Mouse (Mus musculus) brain, adult 2 months (tissue): Measurements from ENCODE around the gene Caln1.

ENCODE experiments used
- DNase-seq: peaks from one replicate; pipeline ENCODE4 v3.0.0; 2011; ENCODE audit warnings: low read depth, low spot score

Gene Caln1

GRCm38 (mm10) chr5:130797713-130798112 is 428.5 kb downstream of the Caln1 start:
- peak; percentile 91 for DNase-seq

DNA sequence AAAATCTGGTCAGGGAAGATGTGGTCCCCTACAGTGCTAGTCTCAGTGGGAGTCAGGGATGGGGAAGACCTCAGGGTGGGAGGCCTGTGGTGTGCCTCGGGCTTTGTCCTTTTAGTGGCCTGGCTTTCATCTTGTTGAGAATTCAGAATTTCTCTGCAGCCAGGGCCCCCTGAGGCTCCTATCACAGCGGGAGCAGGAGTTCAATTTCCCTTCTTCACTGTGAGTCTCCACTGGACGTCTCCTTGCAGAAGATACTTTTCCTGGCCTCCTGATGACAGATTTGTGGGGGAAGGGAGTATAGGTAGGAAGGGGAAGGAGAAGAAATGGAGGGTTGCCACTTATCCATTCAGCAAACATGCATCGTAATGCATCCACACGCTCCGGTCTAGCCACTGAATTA is 441.1 kb downstream of the Caln1 start:
- DNase-seq: peak; percentile 61

DNA sequence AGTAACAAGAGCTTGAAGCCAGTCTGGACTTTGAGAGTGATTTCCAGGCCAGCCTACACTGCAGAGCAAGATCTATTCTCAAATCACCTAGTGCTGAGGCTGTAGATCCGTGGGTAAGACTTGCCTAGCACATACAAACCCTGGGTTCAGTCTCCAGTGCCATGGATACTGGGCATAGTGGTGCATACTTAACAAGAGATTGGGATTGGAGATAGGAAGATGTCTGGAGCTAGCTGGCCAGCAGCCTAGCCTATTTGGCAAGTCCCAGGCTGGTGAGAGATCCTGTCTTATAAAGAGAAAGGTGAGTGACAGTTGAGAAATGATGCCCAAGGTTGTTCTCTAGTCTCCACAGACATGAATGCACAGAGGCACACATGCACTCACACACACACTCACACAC is 441.6 kb downstream of the Caln1 start:
- peak; percentile 80 for DNase-seq

DNA sequence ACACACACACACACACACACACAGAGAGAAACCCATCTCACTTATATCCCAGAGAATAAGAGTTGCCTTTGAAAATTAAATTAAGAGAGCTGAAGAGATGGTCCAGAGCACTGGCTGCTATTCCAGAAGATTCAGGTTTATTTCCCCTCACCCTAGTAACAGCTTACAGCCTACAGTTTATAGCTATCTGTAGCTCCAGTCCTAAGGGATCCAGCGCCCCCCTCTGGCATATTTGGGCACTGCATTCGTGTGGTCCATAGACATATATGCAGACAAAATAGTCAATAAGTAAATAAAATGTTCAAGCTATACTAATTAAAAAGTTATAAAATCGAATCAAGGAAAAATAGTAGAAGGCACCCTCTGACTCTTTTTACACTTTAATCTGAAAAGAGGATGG is 442.0 kb downstream of the Caln1 start:
- peak; percentile 78 for DNase-seq

DNA sequence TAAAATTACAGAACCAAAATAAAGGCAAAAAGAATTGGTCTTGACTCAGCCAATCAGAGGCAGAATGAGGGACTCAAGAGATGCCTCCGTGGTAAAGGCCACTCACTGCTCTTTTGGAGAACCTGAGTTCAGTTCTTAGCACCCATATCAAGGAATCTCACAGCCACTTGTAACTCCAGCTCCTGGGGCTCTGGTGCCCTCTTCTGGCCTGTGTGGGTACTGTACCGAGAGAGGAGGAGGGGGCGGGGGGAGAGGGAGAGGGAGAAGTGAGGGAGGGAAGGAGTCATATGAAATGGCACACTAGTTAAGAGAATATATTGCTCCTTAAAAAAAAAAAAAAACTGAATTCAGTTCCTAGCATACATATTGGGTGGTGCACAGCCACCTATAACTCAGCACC is 442.7 kb downstream of the Caln1 start:
- DNase-seq: no peak

GRCm38 (mm10) chr5:130812556-130812955 is 443.3 kb downstream of the Caln1 start:
- peak; percentile 62 for DNase-seq

DNA sequence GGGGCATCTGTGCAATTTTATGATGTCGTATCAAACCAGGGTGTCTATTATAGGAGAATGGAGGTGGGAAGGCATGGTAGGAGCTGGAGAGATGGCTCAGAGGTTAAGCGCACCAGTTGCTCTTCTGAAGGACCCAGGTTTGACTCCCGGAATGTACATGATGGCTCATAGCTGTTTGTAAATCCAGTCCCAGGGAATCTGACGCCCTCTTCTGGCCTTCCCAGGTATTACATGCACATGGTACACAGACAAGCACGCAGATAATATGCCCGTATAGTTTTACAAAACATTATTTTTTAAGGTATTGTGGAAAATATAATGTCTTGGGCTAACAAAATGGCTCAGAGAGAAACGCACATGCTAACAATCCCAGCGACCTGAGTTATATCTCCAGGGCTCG is 443.8 kb downstream of the Caln1 start:
- no peak for DNase-seq

- peak; percentile 46 for DNase-seq
Observed at GRCm38 (mm10) chr5:130815352-130815751, 446.1 kb downstream of the Caln1 start.

DNA sequence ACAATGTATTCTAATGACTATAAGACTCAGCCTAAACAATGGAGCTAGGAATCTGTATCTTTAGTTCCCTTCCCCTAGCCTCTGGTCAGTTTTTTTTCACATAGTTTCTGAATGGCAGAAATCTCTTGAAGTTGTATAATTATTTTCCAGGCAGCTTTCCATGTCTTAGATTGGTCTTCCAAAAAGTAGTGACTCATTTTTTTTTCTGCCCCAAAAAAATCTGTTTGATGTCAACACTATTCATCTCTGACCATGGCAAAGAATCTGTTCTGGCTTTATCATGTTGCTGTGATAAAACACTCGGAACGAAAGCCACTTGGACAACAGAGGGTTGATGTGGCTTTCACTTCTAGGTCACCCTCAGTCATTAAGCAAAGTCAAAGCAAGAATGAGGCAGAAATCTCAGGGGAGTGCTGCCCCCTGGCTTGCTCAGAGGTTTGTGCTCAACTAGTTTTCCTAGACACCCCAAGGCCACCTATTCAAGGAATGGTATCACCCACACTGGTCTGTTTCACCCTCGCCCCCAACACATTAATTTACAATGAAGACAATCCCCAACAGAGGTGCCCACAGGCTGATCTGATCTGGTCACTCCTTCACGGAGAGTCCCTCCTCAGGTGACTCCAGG is 450.9 kb downstream of the Caln1 start:
- DNase-seq: peak; percentile 61

DNA sequence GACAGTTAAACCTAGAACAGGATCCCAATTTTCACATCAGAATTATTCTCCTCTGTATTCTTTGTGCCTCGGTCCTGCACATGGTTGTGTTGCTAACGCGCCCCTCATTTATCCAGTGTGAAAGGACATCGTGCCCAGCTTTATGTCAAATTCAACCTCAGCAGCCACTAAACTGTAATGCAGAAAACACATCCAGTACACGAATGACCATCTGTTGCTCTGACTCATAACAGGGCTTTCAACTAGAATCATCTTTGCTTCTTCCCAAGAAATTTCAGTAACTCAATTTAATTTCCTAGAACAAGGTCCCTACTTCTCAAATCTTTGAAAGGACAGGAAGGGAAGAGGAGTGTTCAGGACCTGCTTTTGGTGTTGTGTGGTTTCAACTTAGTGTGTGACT is 451.4 kb downstream of the Caln1 start:
- DNase-seq: peak; percentile 66

GRCm38 (mm10) chr5:130825797-130826196 is 456.5 kb downstream of the Caln1 start:
- DNase-seq: peak; percentile 63

GRCm38 (mm10) chr5:130848562-130848961 is 479.3 kb downstream of the Caln1 start:
- no peak for DNase-seq

- no peak for DNase-seq
Observed at GRCm38 (mm10) chr5:130849610-130850009, 480.4 kb downstream of the Caln1 start.

- DNase-seq: no peak
Observed at GRCm38 (mm10) chr5:130852182-130852581, 482.9 kb downstream of the Caln1 start.

DNA sequence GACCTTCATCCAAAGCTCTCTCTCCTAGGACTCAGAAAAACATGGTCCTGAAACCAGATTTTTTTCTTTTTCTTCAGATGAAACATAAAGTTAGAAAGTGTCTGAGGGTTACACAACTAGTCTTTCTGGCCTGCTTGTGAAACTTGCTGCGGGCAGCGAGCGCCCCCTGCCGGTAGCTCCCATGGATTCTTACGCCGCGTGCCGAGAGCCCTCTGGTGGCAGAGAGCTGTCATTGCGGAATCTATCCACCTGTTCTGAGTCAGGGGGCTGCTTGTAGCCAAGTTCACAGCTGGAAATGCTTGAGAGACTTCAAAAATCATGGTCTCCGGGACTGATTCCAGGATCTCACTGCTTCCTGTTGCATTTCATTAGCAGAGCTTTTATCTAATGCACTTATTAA is 484.1 kb downstream of the Caln1 start:
- DNase-seq: peak; percentile 93

DNA sequence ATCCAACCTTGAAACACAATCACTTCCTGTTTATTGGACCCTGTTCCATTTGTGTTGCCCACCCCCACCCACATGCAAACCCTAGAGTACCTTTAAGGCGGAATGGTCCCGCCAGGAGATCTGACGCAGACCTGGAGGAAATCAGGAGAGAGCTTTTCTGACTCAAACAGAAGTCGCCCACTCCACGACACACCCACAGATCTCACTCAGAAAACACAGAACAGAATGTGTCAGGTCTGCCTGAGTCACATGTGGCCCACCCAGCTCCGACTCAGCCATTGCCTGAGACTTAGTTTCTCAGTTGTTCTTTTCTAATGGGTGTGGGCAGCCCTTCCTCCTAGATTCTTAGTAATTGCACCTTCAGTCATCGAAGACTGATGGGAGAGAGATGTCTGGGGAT is 485.2 kb downstream of the Caln1 start:
- DNase-seq: peak; percentile 90

DNA sequence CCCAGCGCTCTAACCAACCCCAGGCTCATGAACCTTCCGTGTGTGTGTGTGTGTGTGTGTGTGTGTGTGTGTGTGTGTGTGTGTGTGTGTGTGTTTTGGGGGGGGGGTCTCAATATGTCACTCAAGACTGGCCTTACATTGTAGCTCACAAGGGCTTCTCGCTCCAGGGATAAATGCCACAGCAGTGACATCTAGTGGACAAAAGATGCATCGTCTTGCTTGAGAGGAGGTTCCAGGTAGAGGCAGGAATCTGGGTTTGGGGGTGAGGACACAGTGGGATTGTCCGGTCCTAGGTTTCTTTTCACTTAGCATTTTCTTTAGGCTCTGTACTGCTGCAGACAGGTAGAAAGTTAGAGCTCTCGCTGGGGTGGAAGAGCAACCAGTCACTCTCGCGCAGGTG is 488.9 kb downstream of the Caln1 start:
- peak; percentile 78 for DNase-seq

DNA sequence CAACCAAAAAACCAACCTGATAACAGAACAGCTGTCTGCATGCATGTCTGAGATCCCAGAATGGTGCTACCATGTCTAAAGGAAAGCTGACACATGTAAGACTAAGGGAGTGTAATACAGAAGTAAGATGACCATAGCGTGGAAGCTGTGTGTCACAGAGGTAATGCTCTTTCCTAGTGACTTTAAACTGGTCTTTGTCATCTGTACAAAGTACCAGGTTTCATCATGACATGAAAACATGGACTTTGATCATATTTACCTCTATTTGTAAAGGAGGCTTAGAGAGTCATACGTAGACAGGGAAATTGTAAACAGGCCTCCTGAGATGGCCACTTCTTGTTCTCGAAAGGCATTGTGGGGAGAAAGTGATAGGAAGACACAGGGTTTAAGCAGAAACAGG is 489.5 kb downstream of the Caln1 start:
- DNase-seq: no peak

GRCm38 (mm10) chr5:130859736-130860135 is 490.5 kb downstream of the Caln1 start:
- no peak for DNase-seq

DNA sequence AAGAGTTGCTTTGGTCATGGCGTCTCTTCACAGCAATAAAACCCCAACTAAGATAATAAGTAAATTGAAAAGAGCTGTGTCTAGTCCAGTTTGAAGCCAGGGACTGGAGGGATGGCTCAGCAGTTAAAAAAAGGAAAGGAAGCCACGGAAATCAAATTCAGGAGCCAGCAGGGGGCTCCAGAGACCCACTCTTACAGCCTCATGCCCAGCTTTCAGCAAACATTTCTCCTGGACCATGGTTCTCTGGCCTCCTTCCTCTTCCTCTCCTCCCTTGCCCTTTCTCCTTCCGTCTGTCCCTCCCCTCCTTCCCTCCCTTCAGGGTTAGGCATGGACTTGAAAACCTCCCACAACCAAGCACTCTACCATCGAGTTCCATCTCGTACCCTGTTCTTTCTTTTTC is 493.0 kb downstream of the Caln1 start:
- DNase-seq: peak; percentile 74

DNA sequence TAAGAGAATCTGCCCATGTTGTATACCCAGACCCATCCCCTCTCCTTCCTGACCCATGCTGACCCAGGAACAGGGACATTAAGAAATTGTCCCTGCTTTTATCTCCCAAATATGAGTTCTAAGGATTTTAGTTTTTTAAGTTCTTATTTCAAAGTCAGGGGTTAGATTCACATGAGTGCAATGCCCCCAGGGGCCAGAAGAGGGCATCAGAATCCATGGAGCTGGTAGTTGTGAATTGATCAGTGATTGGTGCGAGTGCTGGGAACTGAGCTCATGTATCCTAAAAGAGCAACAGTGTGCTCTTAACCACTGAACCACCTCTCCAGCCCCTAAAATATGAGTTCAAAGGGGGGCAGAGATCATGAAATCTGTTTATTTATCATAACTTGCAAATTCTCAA is 500.6 kb downstream of the Caln1 start:
- DNase-seq: no peak

DNA sequence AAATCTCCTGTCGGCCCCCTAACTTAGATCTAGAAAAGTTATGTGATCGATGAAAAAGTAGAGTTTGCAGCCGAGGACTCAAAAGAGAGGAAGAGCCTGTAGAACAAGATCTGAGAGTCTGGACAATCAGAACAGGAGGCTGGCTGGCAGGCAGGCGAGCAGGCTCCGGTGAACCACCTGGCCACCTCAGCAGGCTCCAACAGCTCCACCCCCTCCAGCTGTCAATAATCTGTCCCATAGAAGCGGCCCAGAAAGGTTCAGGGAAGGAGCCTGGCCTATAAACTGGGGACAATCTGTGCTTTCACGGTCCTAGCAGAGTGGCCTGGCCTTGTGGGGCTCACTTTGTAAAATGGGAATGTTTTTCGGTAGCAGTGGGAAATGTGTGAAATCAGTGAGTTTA is 501.8 kb downstream of the Caln1 start:
- DNase-seq: peak; percentile 97

DNA sequence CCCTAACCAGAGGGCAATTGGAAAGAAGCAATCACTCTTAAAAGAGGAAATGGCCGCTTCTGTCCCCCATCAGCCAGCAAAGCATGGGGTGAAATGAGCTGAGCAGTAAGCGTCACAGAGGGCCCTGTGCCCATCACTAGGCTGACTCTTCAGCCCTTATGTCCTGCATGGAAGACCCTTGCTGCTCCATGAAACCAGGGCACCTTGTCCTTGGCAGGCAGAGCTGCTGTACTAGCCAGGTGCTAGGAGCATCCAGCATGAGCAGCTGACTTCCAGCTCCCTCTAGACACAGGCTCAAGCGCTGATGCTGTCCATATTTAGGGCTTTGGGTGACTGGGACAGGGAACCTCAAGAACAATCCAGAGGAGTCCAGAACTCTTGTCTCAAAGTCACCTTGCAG is 506.1 kb downstream of the Caln1 start:
- peak; percentile 71 for DNase-seq

DNA sequence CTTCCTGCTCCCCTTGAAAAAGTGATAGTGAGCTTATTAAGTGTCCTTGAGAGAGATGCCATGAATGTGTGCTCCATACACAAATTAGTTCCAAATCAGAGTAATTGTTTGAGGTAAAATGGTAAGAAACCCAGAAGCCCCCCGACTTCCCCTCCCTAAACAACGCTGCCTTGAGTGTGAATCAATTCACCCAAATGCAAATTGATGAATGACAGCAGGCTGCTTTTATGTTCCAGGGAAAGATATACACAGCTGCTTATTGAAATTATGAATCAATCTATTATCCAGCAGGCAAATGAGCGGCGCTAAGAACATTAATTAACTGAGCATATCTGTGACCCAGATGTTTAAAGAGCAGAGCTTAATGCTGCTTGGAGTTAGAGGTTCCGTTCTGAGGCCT is 511.1 kb downstream of the Caln1 start:
- no peak for DNase-seq
